Mouse (Mus musculus) hindbrain, embryonic 13.5 days (tissue): ENCODE measurements around the gene Lsm14b. TPM values are rescaled to one million over a fixed set of nuclear protein-coding genes. Genes with fewer than 3 reads are reported as not detected.

Source experiments
- ATAC-seq: fragments of 200-750 bp; cut with Nextera tagmentation; 2 replicates; pipeline ENCODE4 v1.8.0; 2017; ENCODE audit warnings: moderate TSS enrichment; ENCODE audit not compliant: low FRiP score
- H3K27ac ChIP-seq: fragments of 300-500 bp; sonication (generic); 2 replicates; pipeline ENCODE4 v1.5.1; 2015; ENCODE audit warnings: inconsistent platforms, mild to moderate bottlenecking, moderate library complexity
- H3K27me3 ChIP-seq: fragments of 300-500 bp; sonication (generic); 2 replicates; pipeline ENCODE4 v1.6.1; 2015; ENCODE audit warnings: mild to moderate bottlenecking, inconsistent platforms
- H3K36me3 ChIP-seq: fragments of 300-500 bp; sonication (generic); 2 replicates; pipeline ENCODE4 v1.6.1; 2015; ENCODE audit warnings: mild to moderate bottlenecking, inconsistent platforms
- H3K4me1 ChIP-seq: fragments of 300-500 bp; sonication (generic); replicated peaks from 2 replicates; pipeline ENCODE4 v1.6.1; 2015; ENCODE audit warnings: inconsistent platforms
- H3K4me2 ChIP-seq: fragments of 300-500 bp; sonication (generic); 2 replicates; pipeline ENCODE4 v1.6.1; 2015; ENCODE audit warnings: inconsistent platforms, mild to moderate bottlenecking, moderate library complexity
- H3K4me3 ChIP-seq: fragments of 300-500 bp; sonication (generic); 2 replicates; pipeline ENCODE4 v1.5.1; 2015; ENCODE audit warnings: mild to moderate bottlenecking, inconsistent platforms
- H3K9ac ChIP-seq: fragments of 300-500 bp; sonication (generic); 2 replicates; pipeline ENCODE4 v1.6.1; 2015; ENCODE audit warnings: mild to moderate bottlenecking, inconsistent platforms
- H3K9me3 ChIP-seq: fragments of 300-500 bp; sonication (generic); 2 replicates; pipeline ENCODE4 v1.6.1; 2016; ENCODE audit warnings: inconsistent platforms
- WGBS: fragments of 180-500 bp; shearing (Covaris S2); methylation state at CpG from one replicate; pipeline ENCODE4 v1.1.7; 2015; 5-methylcytosine and 5-hydroxymethylcytosine counted together
- polyA plus RNA-seq: library from polyadenylated mRNA; unstranded; fragments of >200 nt; fragmentation: Nextera tagmentation; extraction: Ambion mirVana; gene quantifications from 2 replicates; pipeline ENCODE4 v1.2.1, GENCODE M21; 2015

Lsm14b gene
- polyA plus RNA-seq, 1 experiment from 2014 or later: 23.4 TPM

- Histone ChIP-seq H3K27ac (no peak overlapping the region), H3K9me3 (no peaks in the 10 kb centered on the region), H3K4me3 (no peak overlapping the region), H3K4me1 (peaks cover 18% of the 10 kb centered on the region), H3K36me3 (peaks cover 26% of the 10 kb centered on the region), H3K4me2 (no peak overlapping the region), H3K27me3 (no peaks in the 10 kb centered on the region), H3K9ac (no peak overlapping the region)
- ATAC-seq: no peak
- WGBS: 85% methylated on average over 2 of the region's 2 CpGs
Measured at GRCm38 (mm10) chr2:180071671-180072070, 46.9 kb downstream of the Lsm14b start.

DNA sequence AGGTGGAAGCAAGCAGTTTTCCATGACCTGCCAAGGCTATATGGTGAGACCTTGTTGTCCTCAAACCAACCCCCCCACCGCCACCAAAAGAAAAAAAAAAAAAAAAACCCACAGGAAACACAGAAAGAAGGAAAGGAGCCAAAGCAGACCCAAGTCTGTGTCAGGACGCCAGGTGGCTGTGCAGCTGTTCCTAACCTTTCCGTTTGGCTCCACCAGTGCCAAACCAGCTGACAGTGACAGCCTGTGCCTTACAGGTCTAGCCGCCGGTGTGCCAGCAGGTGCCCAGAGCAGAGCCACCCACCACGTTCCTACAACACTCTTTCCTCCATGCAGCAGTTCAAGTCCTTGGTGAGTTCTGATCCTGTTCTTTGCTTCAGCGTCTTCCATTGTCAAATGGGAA is 48.1 kb downstream of the Lsm14b start:
- Histone ChIP-seq H3K9ac (no peak overlapping the region), H3K4me1 (peaks cover 18% of the 10 kb centered on the region), H3K27ac (no peak overlapping the region), H3K36me3 (peaks cover 27% of the 10 kb centered on the region), H3K9me3 (no peaks in the 10 kb centered on the region), H3K4me3 (no peak overlapping the region), H3K4me2 (no peak overlapping the region), H3K27me3 (no peaks in the 10 kb centered on the region)
- no peak for ATAC-seq
- 86% methylated on average over 7 of the region's 7 CpGs for WGBS

DNA sequence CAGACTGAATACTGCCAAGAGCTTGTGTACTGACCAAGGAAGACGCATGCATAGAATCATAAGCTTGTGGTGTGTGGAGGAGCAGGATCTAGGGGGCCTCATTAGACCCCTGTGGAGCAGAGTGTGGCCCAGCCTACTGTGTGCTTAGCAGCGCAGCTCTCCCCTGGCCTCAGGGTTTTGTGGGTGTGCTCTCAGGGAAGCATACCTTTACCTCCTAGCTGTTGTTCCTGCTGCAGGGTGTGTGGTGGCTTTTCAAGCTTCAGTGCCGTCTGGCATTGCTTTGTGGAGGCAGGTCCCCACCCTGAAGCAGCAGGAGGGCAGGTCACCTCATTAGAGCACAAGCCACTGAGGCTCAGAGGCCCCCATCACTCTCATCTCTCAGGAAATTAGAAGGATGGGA is 52.8 kb downstream of the Lsm14b start:
- H3K9me3 ChIP-seq: no peaks in the 10 kb centered on the region
- H3K36me3 ChIP-seq: peaks cover 52% of the 10 kb centered on the region
- H3K4me3 ChIP-seq: no peak overlapping the region
- no peaks in the 10 kb centered on the region for H3K27me3 ChIP-seq
- H3K4me1 ChIP-seq: no peaks in the 10 kb centered on the region
- H3K27ac ChIP-seq: no peak overlapping the region
- no peak for ATAC-seq
- 81% methylated on average over 3 of the region's 3 CpGs for WGBS
- no peak overlapping the region for H3K9ac ChIP-seq
- no peak overlapping the region for H3K4me2 ChIP-seq

GRCm38 (mm10) chr2:180080680-180081079 is 55.9 kb downstream of the Lsm14b start:
- H3K4me2 ChIP-seq: no peak overlapping the region
- H3K27ac ChIP-seq: no peak overlapping the region
- H3K36me3 ChIP-seq: peaks cover 70% of the 10 kb centered on the region
- no peak overlapping the region for H3K4me3 ChIP-seq
- no peaks in the 10 kb centered on the region for H3K9me3 ChIP-seq
- 92% methylated on average over 8 of the region's 8 CpGs for WGBS
- H3K27me3 ChIP-seq: no peaks in the 10 kb centered on the region
- no peak for ATAC-seq
- H3K9ac ChIP-seq: no peak overlapping the region
- peaks cover 3% of the 10 kb centered on the region for H3K4me1 ChIP-seq

DNA sequence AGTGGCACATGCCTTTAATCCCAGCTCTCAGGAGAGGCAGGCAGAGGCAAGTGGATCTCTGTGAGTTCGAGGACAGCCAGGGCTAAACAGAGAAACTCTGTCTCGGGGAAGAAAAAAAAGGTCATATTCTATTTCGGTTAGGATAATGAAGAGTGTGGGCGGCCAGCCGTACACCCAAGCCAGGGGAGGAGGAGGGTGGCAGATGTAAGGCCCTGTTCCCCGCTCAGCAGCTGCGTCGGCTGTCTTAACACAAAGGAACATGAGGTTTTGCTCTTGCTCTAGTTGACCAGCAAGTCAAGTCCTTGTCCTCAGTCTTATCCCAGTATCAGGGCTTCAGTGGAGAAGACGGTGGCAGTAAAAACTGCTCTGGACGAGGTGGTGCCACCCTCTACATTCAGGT is 58.3 kb downstream of the Lsm14b start:
- Histone ChIP-seq H3K36me3 (peaks cover 69% of the 10 kb centered on the region), H3K9me3 (no peaks in the 10 kb centered on the region), H3K27me3 (no peaks in the 10 kb centered on the region), H3K27ac (no peak overlapping the region), H3K4me3 (no peak overlapping the region), H3K4me1 (peaks cover 14% of the 10 kb centered on the region), H3K4me2 (no peak overlapping the region), H3K9ac (no peak overlapping the region)
- ATAC-seq: no peak
- WGBS: 94% methylated on average over 10 of the region's 10 CpGs

GRCm38 (mm10) chr2:180084565-180084964 is 59.8 kb downstream of the Lsm14b start:
- Histone ChIP-seq H3K4me1 (peaks cover 14% of the 10 kb centered on the region), H3K36me3 (peaks cover 59% of the 10 kb centered on the region), H3K27ac (no peak overlapping the region), H3K27me3 (no peaks in the 10 kb centered on the region), H3K9me3 (no peaks in the 10 kb centered on the region), H3K9ac (no peak overlapping the region), H3K4me2 (no peak overlapping the region), H3K4me3 (no peak overlapping the region)
- no peak for ATAC-seq
- WGBS: 48% methylated on average over 3 of the region's 3 CpGs

Other genes starting within 250 kb of the Lsm14b start
- gene Taf4, start 48.3 kb upstream of the Lsm14b start, polyA plus RNA-seq: 3.9 and 4.5 TPM in 2 replicates
- 665 and 670 TPM in 2 replicates for gene Psma7, start 17.4 kb downstream of the Lsm14b start, polyA plus RNA-seq
- gene Ss18l1, start 17.5 kb downstream of the Lsm14b start, polyA plus RNA-seq: 52.7 TPM in 2 replicates
- gene Mtg2, start 45.6 kb downstream of the Lsm14b start, polyA plus RNA-seq: 31.9 and 35.0 TPM in 2 replicates
- 3.1 TPM in 2 replicates for gene Hrh3, start 79.5 kb downstream of the Lsm14b start, polyA plus RNA-seq
- gene Osbpl2, start 94.3 kb downstream of the Lsm14b start, polyA plus RNA-seq: 58.2 and 60.8 TPM in 2 replicates
- gene Adrm1, start 146.5 kb downstream of the Lsm14b start, polyA plus RNA-seq: 208 and 213 TPM in 2 replicates
- 1.9 and 2.1 TPM in 2 replicates for gene Lama5, start 200.9 kb downstream of the Lsm14b start, polyA plus RNA-seq
- gene Rps21, start 232.4 kb downstream of the Lsm14b start, polyA plus RNA-seq: 444 and 445 TPM in 2 replicates
- gene Cables2, start 248.5 kb downstream of the Lsm14b start, polyA plus RNA-seq: 19.8 and 20.8 TPM in 2 replicates